Mouse (Mus musculus) ES-E14 (cell line): ENCODE data around the gene Thrb. TPM values are rescaled to one million over a fixed set of nuclear protein-coding genes. Genes with fewer than 3 reads are reported as not detected.

Experiments used
- DNase-seq: peaks from one replicate; pipeline ENCODE4 v3.0.0-alpha.2; 2013; ENCODE audit warnings: low read depth, low spot score
- H3K27ac ChIP-seq: 2 replicates; pipeline ENCODE4 v1.5.1; 2012; ENCODE audit warnings: low read depth, mild to moderate bottlenecking, low read length, moderate library complexity, mixed read lengths; ENCODE audit not compliant: poor library complexity, insufficient read depth, severe bottlenecking
- H3K36me3 ChIP-seq: 2 replicates; pipeline ENCODE4 v1.6.1; 2012; ENCODE audit warnings: mild to moderate bottlenecking, low read length, moderate library complexity, mixed read lengths; ENCODE audit not compliant: control insufficient read depth, poor library complexity, insufficient read depth, severe bottlenecking
- H3K4me1 ChIP-seq, 2 experiments: fragments of 150-350 bp in 1 of 2; sonication (generic) in 1 of 2; 2 replicates each; pipeline ENCODE4 v1.6.1; 2012; ENCODE audit warnings: low read length in 2 of 2, mild to moderate bottlenecking in 1 of 2, mixed read lengths in 1 of 2; ENCODE audit not compliant: control insufficient read depth in 2 of 2, insufficient read depth in 2 of 2, poor library complexity in 1 of 2
- H3K4me3 ChIP-seq, 2 experiments: fragments of 150-350 bp in 1 of 2; sonication (generic) in 1 of 2; 2 replicates each; pipeline ENCODE4 v1.5.1; 2012; ENCODE audit warnings: low read length in 2 of 2, low read depth in 1 of 2, mild to moderate bottlenecking in 1 of 2, mixed read lengths in 1 of 2; ENCODE audit not compliant: insufficient read depth in 1 of 2, poor library complexity in 1 of 2, severe bottlenecking in 1 of 2
- H3K9ac ChIP-seq: 2 replicates; pipeline ENCODE4 v1.6.1; 2012; ENCODE audit warnings: low read depth, mild to moderate bottlenecking, low read length, mixed read lengths; ENCODE audit not compliant: poor library complexity, insufficient read depth, severe bottlenecking
- H3K9me3 ChIP-seq: fragments of 150-350 bp; sonication (generic); 2 replicates; pipeline ENCODE4 v1.6.1; 2012; ENCODE audit warnings: low read depth, mild to moderate bottlenecking, low read length; ENCODE audit not compliant: control insufficient read depth, insufficient read depth
- CHD2 ChIP-seq: IDR thresholded peaks from 2 replicates; pipeline ENCODE4 v1.6.1; 2014; ENCODE audit warnings: mild to moderate bottlenecking, low read depth, low read length, inconsistent platforms
- HCFC1 ChIP-seq: IDR thresholded peaks from 2 replicates; pipeline ENCODE4 v1.6.1; 2012; ENCODE audit warnings: low read length, inconsistent platforms, borderline replicate concordance; ENCODE audit not compliant: insufficient read depth
- MAFK ChIP-seq: IDR thresholded peaks from 2 replicates; pipeline ENCODE4 v1.6.1; 2014; ENCODE audit warnings: mild to moderate bottlenecking, low read depth, low read length, inconsistent platforms; ENCODE audit not compliant: insufficient read depth
- ZC3H11A ChIP-seq: IDR thresholded peaks from 2 replicates; pipeline ENCODE4 v1.6.1; 2012; ENCODE audit warnings: low read depth, mild to moderate bottlenecking, inconsistent platforms, low read length, borderline replicate concordance
- ZNF384 ChIP-seq: IDR thresholded peaks from 2 replicates; pipeline ENCODE4 v1.6.1; 2012; ENCODE audit warnings: low read depth, low read length, inconsistent platforms
- in situ Hi-C, 2 experiments: fragments of 600-800 bp; cut with MboI; formaldehyde crosslinking; loops; one replicate each; pipeline ENCODE4 v1.15.1; 2025; ENCODE audit warnings: low sequenced_read_pairs in 2 of 2, inconsistent platforms in 1 of 2; ENCODE audit not compliant: unreplicated experiment in 2 of 2
- total RNA-seq: library from RNA; depleted of rRNA; stranded (reverse); fragments of 300-350 nt; gene quantifications from 2 replicates; pipeline ENCODE4 v1.2.3, GENCODE M21; 2012

The Thrb gene
- total RNA-seq, 1 experiment, result 0.76 TPM

DNA sequence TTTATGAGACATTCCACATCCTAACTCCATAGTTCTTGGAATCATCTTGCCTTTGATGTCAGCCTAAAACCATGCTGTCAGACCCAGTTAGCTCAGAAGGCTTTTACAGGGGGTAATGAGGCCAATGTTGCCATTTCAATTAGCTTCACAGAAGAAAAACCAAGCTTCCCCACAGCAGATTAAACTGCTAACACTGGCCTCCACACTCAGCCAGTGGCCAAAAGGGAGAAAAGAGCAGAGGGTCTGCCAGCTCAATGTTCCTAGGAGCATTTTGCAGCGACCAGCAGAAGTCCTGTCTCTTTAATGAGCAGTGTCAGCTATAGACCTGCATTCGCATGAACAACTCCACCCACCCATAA is 73.7 kb downstream of the Thrb start:
- TF ChIP-seq ZNF384, result no peak
- TF ChIP-seq ZC3H11A, result no peak
- TF ChIP-seq HCFC1, result no peak
- no peak for TF ChIP-seq CHD2
- TF ChIP-seq MAFK, result no peak
- no peak overlapping the region for H3K9ac ChIP-seq
- H3K36me3 ChIP-seq, result no peaks in the 10 kb centered on the region
- H3K9me3 ChIP-seq, result no peaks in the 10 kb centered on the region
- H3K4me1 ChIP-seq, result 0 out of 4 replicates have a peak, but pooled peaks cover 0 to 2% of the 10 kb centered on the region in 2 experiments
- H3K4me3 ChIP-seq, result no peak overlapping the region
- H3K27ac ChIP-seq, result no peak overlapping the region
- in situ Hi-C loops, result no loop called here
- no peak for DNase-seq

DNA sequence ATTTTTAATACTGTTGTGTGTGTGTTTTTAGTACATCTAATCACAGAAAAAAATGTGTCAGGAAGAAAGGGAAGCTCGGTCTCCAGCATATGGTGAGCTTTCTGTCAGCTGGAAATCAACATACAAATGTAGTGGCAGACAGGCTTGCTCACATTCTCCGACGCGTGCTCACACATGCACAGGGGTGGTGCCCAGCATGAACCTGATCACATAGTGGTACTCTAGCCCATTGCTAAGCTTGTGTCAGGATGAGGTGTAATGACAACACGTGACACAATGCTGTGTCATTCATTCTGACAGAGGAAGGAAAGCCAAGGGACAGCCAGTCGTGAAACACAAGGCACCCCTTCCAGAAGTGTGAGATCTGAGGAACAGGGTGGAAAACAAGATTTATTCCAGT is 75.4 kb downstream of the Thrb start:
- Histone ChIP-seq H3K27ac (no peak overlapping the region), H3K9me3 (no peaks in the 10 kb centered on the region), H3K4me3 (no peak overlapping the region), H3K9ac (no peak overlapping the region), H3K4me1 (peaks cover 2% of the 10 kb centered on the region in 2 experiments; a peak in 1 of 4 replicates), H3K36me3 (no peaks in the 10 kb centered on the region)
- TF ChIP-seq CHD2, result no peak
- no peak for TF ChIP-seq HCFC1
- in situ Hi-C loops, result no loop called here
- DNase-seq, result no peak

DNA sequence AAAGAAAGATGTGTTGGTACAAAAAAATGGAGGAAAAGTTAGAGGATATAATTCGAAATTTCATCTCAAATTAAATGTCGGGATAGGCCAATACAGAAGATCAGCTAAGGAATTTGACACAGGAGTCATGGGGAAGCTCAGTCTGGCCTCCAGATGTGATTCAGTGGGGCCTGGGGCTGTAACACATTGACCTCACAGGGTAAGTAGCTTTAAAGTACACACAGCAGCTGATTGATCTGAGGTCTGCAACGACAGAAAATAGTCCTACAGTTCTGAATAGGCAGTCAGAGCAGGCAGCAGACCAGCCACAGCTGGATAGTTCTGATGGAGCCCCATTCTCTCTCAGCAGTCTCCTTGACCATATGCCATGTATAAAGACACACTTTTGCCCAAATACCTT is 80.8 kb downstream of the Thrb start:
- Histone ChIP-seq H3K9ac (no peak overlapping the region), H3K4me1 (peaks cover 2% of the 10 kb centered on the region in 2 experiments; a peak in 1 of 4 replicates), H3K36me3 (no peaks in the 10 kb centered on the region), H3K9me3 (no peaks in the 10 kb centered on the region), H3K4me3 (no peak overlapping the region), H3K27ac (no peak overlapping the region)
- no peak for DNase-seq
- no peak for TF ChIP-seq MAFK
- TF ChIP-seq HCFC1, result no peak
- no peak for TF ChIP-seq CHD2
- no peak for TF ChIP-seq ZC3H11A
- TF ChIP-seq ZNF384, result no peak
- in situ Hi-C loops, result no loop called here

DNA sequence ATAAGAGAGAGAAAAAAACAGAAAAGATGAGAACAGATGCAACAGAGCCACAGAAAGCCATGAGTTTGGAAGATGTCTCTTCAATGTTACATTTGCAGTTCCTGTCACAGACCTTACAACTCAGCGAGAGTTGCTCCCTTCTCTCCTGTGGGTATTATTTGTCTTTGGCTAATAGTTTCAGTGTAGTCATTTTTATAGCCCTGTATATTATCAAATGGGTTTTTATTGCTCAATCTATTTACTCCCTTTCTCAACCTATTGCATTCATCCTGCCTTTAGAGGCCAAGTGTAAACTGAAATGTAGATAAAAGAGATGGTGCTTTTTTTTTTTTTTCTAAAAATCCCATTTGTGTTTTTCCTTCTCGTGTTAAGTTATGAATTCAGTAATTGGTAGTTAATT is 82.2 kb downstream of the Thrb start:
- Histone ChIP-seq H3K9ac (no peak overlapping the region), H3K4me1 (peaks cover 2% of the 10 kb centered on the region in 2 experiments; a peak in 1 of 4 replicates), H3K36me3 (no peaks in the 10 kb centered on the region), H3K9me3 (no peaks in the 10 kb centered on the region), H3K4me3 (no peak overlapping the region), H3K27ac (no peak overlapping the region)
- in situ Hi-C loops, result no loop called here
- no peak for TF ChIP-seq HCFC1
- DNase-seq, result no peak

DNA sequence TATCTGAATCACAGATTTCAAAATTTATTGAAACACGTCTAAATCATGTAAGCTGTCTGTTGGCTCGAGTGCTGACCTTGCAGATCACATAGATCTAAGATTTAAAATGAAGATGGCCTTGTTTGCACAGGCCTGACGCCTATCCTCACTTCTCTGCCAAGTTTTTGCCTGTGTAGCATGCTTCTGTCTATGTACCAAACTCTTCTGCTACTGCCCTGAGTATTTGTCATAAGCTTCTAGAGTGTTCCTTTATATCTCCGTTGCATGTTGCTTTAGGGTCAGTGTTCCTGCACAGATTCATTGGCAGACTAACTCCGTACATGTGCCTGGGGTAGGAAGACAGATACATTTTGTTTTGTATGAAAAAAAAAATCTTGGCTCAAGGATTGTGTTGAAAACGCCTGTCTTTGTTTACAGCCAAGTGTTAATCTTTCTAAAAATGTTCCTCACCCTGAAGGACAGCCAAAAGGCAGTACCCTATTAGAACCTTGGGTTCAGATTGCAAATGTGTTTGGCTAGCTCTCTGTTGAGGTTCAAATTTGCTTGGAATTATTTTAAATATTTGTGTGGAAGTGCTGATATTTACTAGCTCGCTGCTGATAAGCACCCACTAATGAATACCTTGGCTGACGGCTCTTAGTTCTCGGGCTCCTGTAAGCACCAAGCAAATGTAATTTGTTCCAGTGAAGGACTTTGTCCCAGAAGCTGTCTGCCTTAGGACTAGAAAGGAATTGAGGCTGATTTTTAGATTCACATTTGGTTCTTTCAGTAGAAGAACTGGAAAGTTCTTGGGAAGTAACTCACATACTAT is 83.0 kb downstream of the Thrb start:
- Histone ChIP-seq H3K9me3 (no peaks in the 10 kb centered on the region), H3K27ac (no peak overlapping the region), H3K4me1 (peaks cover 0 to 5% of the 10 kb centered on the region in 2 experiments; a peak in 2 of 4 replicates), H3K4me3 (no peak overlapping the region), H3K36me3 (no peaks in the 10 kb centered on the region), H3K9ac (no peak overlapping the region)
- TF ChIP-seq ZC3H11A, result no peak
- no peak for TF ChIP-seq MAFK
- TF ChIP-seq CHD2, result no peak
- no peak for TF ChIP-seq ZNF384
- TF ChIP-seq HCFC1, result no peak
- no peak for DNase-seq
- in situ Hi-C loops, result no loop called here
